Mouse (Mus musculus) neural tube, embryonic 11.5 days (tissue): ENCODE results near the gene Exoc3. TPM values are rescaled to one million over a fixed set of nuclear protein-coding genes. Genes with fewer than 3 reads are reported as not detected.

ENCODE experiments used
- ATAC-seq: fragments of 200-750 bp; cut with Nextera tagmentation; 2 replicates; pipeline ENCODE4 v1.8.0; 2017; ENCODE audit warnings: moderate number of reproducible peaks, mild to moderate bottlenecking, moderate TSS enrichment, moderate library complexity; ENCODE audit not compliant: insufficient read depth, low FRiP score, low TSS enrichment
- DNase-seq: peaks from one replicate; pipeline ENCODE4 v3.0.0-alpha.2; 2015; ENCODE audit warnings: low spot score
- H3K27ac ChIP-seq: fragments of 300-500 bp; sonication (generic); 2 replicates; pipeline ENCODE4 v1.5.1; 2014; ENCODE audit warnings: low read depth, mild to moderate bottlenecking, low read length
- H3K27me3 ChIP-seq: fragments of 300-500 bp; sonication (generic); 2 replicates; pipeline ENCODE4 v1.6.1; 2014; ENCODE audit warnings: mild to moderate bottlenecking, low read length, mixed read lengths; ENCODE audit not compliant: control insufficient read depth, insufficient read depth
- H3K36me3 ChIP-seq: fragments of 300-500 bp; sonication (generic); 2 replicates; pipeline ENCODE4 v1.6.1; 2014; ENCODE audit warnings: mild to moderate bottlenecking, low read length, moderate library complexity, mixed read lengths; ENCODE audit not compliant: control insufficient read depth, insufficient read depth
- H3K4me1 ChIP-seq: fragments of 300-500 bp; sonication (generic); 2 replicates; pipeline ENCODE4 v1.6.1; 2014; ENCODE audit warnings: low read length, mixed read lengths; ENCODE audit not compliant: control insufficient read depth, insufficient read depth
- H3K4me2 ChIP-seq: fragments of 300-500 bp; sonication (generic); 2 replicates; pipeline ENCODE4 v1.6.1; 2014; ENCODE audit warnings: low read depth, mild to moderate bottlenecking, moderate library complexity
- H3K4me3 ChIP-seq: fragments of 300-500 bp; sonication (generic); 2 replicates; pipeline ENCODE4 v1.5.1; 2014; ENCODE audit warnings: low read depth, low read length
- H3K9ac ChIP-seq: fragments of 300-500 bp; sonication (generic); 2 replicates; pipeline ENCODE4 v1.6.1; 2014; ENCODE audit warnings: mild to moderate bottlenecking, low read length
- H3K9me3 ChIP-seq: fragments of 300-500 bp; sonication (generic); 2 replicates; pipeline ENCODE4 v1.6.1; 2016; ENCODE audit warnings: low read length; ENCODE audit not compliant: control insufficient read depth
- WGBS: fragments of 180-500 bp; shearing (Covaris S2); extraction: QIAGEN DNeasy Blood & Tissue Kit; methylation state at CpG from one replicate; pipeline ENCODE4 v1.1.7; 2014; 5-methylcytosine and 5-hydroxymethylcytosine counted together
- polyA plus RNA-seq: library from polyadenylated mRNA; unstranded; fragments of >200 nt; fragmentation: Nextera tagmentation; extraction: Ambion mirVana; gene quantifications from 2 replicates; pipeline ENCODE4 v1.2.1, GENCODE M21; 2014

The Exoc3 gene
- 88.4 and 98.9 TPM in 2 replicates for polyA plus RNA-seq

DNA sequence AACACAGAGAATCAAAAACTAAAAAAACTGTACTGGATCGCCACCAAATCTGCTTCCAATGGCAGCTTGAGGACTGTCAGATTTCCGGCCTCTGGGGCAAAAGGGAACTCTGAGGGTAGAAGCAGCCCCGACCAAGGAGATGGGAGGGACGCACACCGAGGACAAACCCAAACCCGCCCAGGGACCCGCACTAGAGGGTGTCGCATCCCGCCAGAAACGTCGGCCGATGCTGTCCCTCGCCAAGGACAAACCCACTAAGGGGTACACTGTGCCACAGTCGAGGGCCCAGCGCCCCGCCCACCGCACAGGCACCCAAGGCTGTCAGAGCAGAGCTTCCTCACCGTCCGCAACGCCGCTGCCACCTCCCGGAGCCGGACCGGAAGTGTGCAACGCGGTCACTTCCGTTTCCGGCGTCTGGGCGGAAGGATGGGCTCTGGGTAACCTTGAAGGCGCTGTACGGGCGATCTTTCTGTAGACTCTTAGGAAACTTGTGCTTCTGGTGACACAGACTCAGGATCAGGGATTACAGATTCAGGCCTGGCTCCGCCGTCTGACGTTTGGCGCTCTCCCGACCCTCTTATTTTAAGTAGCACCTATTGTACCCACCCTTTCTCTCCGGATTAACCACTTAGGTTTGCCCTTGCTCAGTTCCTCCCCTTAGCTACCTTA lies at the start of gene Exoc3:
Gene Exoc3, minus strand, starts transcription at position 416 of the 669 bp plus-strand sequence.
- peak within 1 kb of the TSS; percentile 86 for H3K4me2 ChIP-seq
- DNase-seq (peak; percentile 92), ATAC-seq (peak; percentile 98)
- H3K9ac ChIP-seq, result peak within 1 kb of the TSS; percentile 74
- 0% methylated on average over 39 of the region's 39 CpGs for WGBS
- no peaks in the 10 kb centered on the region for H3K27me3 ChIP-seq
- H3K27ac ChIP-seq, result peak within 1 kb of the TSS; percentile 51
- H3K9me3 ChIP-seq, result no peaks in the 10 kb centered on the region
- H3K36me3 ChIP-seq, result no peaks in the 10 kb centered on the region
- peak within 1 kb of the TSS; percentile 74 for H3K4me3 ChIP-seq
- peaks cover 12% of the 10 kb centered on the region for H3K4me1 ChIP-seq

DNA sequence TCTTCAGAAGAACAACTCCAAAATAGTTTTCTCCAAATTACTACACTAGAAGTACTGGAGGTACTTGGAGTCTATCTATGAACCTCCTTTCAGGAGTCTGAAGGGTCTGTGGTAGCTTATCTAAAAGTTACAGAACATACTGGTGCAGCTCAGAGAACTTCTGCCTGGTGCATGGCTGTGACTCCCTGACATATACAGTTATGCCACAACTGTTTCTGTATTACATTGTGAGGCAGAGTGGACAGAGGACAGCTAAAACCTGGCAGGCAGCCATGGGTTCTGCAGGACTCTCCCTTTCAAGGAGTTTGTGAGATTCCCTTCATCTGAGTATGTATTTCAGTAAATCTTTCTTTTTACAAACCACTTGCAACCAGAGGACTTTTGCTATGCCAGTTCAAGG lies 38.0 kb upstream of the Exoc3 start:
- H3K27ac ChIP-seq, result no peak overlapping the region
- no peak overlapping the region for H3K4me3 ChIP-seq
- H3K9me3 ChIP-seq, result no peaks in the 10 kb centered on the region
- no peak overlapping the region for H3K4me2 ChIP-seq
- H3K4me1 ChIP-seq, result no peaks in the 10 kb centered on the region
- H3K36me3 ChIP-seq, result no peaks in the 10 kb centered on the region
- ATAC-seq, result no peak
- no peaks in the 10 kb centered on the region for H3K27me3 ChIP-seq
- H3K9ac ChIP-seq, result no peak overlapping the region
- DNase-seq, result no peak

DNA sequence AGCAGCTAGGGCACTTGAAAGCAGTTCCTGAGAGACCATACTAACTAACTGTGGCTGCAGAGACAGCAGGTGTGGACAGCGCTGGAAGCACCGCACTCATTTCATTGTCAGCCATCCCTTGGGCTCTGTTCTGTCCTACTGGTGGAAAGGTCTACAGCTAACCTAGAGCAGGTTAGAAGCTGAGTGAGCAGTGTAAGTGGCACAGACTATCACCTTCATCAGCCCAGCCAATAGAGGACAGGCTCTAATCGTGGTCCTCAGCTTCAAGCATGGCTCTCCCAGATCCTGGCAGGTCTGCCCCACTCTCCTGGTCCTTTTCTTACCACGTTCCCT lies 37.3 kb upstream of the Exoc3 start:
- no peak overlapping the region for H3K9ac ChIP-seq
- no peaks in the 10 kb centered on the region for H3K4me1 ChIP-seq
- H3K4me3 ChIP-seq, result no peak overlapping the region
- WGBS, result 71% methylated on average over 4 of the region's 4 CpGs
- DNase-seq (no peak), ATAC-seq (peak; percentile 58)
- H3K9me3 ChIP-seq, result no peaks in the 10 kb centered on the region
- H3K27me3 ChIP-seq, result no peaks in the 10 kb centered on the region
- no peak overlapping the region for H3K27ac ChIP-seq
- H3K36me3 ChIP-seq, result no peaks in the 10 kb centered on the region
- H3K4me2 ChIP-seq, result no peak overlapping the region; the same call in 1 of the 2 replicates

DNA sequence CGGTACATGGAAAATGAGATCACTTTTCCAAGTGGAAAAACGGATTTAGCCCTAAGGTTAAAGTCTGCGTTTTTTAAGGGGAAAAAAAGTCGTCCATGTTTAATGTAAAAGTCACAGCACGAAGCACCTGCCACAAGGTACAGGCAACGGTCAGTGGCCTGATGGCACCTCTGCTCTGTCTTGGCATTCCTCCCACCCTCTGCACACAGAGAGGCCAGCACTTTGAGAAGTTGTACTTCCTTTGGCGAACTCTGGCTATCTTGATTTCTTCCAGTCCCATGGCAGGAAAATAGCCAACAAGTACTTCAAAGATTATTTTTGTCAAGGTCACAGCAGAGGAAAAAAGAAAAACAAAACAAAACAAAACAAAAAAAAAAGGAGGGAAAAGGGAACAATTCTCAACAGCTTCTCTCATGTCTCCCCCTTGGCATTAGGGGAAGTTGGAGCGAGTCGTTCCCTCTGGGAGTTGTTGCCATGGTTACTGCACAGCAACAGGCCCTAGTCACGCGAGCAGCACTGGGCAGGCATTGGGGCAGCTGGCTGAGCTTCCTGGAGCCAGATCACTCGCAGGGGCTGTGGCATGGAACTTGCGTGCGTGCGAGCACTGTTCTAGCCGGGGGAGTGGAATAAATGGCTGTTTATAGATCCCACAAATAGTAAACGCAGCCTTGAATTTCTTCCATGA lies 36.8 kb upstream of the Exoc3 start:
- H3K27ac ChIP-seq, result no peak overlapping the region
- ATAC-seq, result peak; percentile 95
- H3K4me3 ChIP-seq, result no peak overlapping the region
- H3K9ac ChIP-seq, result no peak overlapping the region
- no peaks in the 10 kb centered on the region for H3K4me1 ChIP-seq
- H3K9me3 ChIP-seq, result no peaks in the 10 kb centered on the region
- no peak overlapping the region; the same call in 1 of the 2 replicates for H3K4me2 ChIP-seq
- no peaks in the 10 kb centered on the region for H3K27me3 ChIP-seq
- 34% methylated on average over 17 of the region's 17 CpGs for WGBS
- no peaks in the 10 kb centered on the region for H3K36me3 ChIP-seq
- DNase-seq, result peak; percentile 78

DNA sequence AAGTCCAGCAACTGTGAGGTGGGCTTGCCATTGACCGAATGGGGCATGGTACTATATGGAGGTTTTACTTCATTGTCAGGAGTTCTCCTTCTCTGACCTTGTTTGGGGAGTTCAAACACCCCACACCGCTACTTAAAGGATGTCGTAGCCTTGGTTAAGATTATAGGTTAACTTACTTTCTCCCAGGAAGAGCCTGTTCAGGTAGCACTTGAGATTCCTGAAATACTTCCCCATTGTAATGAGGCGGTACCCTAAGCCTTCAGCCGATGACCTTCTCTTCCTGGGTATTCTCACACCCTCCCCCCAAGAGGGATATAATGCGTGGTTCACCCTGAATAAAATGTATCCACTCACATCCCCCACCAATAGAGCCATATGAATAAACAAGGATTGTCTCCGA lies 29.0 kb upstream of the Exoc3 start:
- Histone ChIP-seq H3K27me3 (no peaks in the 10 kb centered on the region), H3K4me3 (no peak overlapping the region), H3K4me1 (no peaks in the 10 kb centered on the region), H3K36me3 (no peaks in the 10 kb centered on the region), H3K9ac (no peak overlapping the region), H3K27ac (no peak overlapping the region), H3K4me2 (no peak overlapping the region), H3K9me3 (no peaks in the 10 kb centered on the region)
- 75% methylated on average over 7 of the region's 7 CpGs for WGBS
- ATAC-seq (no peak), DNase-seq (no peak)

DNA sequence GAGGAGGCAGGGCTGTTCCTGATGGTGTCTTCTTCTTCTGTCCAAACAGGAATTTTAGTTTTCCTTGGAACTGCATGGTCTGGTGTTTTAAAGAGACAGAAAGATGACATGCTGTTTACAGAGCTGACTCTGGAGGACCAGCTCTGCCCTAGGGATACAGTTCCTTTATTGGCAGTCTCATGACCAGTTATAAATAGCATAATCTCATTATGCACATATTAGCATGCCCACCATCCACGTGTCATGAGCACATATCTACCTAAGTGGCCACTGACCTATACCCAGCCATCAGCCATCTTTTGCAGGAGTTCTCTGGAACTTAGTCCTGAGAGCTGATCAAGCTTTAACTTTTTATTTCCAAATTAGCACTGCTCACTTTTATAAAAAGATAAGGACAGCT lies 12.1 kb upstream of the Exoc3 start:
- Histone ChIP-seq H3K4me3 (no peak overlapping the region), H3K4me2 (no peak overlapping the region), H3K9me3 (no peaks in the 10 kb centered on the region; the same call in 1 of the 2 replicates), H3K9ac (no peak overlapping the region), H3K4me1 (no peaks in the 10 kb centered on the region), H3K36me3 (no peaks in the 10 kb centered on the region), H3K27me3 (no peaks in the 10 kb centered on the region), H3K27ac (no peak overlapping the region)
- 43% methylated on average over 1 of the region's 1 CpGs for WGBS
- no peak for ATAC-seq
- no peak for DNase-seq

DNA sequence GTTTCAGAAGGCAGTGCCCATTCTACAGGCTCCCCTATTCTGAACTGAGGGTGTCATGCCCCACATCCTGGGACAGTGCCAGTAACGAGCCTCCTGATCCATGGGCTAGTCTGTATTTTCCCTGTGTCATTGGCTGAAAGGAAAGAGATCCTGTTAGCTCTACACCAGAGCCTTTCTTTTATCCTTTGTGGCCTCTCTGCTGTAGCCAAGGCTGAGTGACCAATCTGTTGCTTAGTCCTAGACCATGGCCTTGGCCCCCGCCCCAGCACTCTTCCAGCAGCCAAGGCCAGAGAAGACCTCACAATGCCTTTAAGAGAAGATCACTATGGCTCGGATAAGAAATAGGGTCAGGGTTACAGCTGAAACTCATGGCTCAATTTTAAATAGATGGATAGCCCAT lies 9.9 kb upstream of the Exoc3 start:
- no peak overlapping the region for H3K27ac ChIP-seq
- no peaks in the 10 kb centered on the region; the same call in 1 of the 2 replicates for H3K9me3 ChIP-seq
- 76% methylated on average over 3 of the region's 3 CpGs for WGBS
- no peaks in the 10 kb centered on the region for H3K27me3 ChIP-seq
- H3K4me2 ChIP-seq, result no peak overlapping the region
- H3K4me1 ChIP-seq, result no peaks in the 10 kb centered on the region
- H3K9ac ChIP-seq, result no peak overlapping the region
- ATAC-seq (no peak), DNase-seq (no peak)
- H3K4me3 ChIP-seq, result no peak overlapping the region
- no peaks in the 10 kb centered on the region for H3K36me3 ChIP-seq

DNA sequence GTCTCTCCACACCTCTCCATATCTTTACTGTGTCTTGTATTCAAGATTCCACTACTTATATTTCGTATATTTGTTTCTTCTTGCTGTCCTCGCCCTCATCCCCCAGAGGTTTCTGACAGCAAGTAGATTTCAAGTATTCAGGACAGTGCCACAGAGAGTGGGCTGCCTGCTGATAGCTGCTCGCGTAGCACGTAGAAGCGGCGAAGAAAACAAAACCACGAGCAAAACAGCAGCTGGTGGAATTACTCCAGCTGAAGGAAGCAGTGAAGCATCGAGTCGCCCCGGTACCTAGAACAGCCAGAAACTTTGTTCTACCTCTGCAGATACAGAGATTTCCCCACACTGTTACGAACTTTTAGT lies 434 bp upstream of the Exoc3 start:
- Histone ChIP-seq H3K9me3 (no peaks in the 10 kb centered on the region), H3K4me2 (peak overlapping the region; percentile 86), H3K4me1 (peaks cover 12% of the 10 kb centered on the region), H3K9ac (peak overlapping the region; percentile 74), H3K27me3 (no peaks in the 10 kb centered on the region), H3K36me3 (no peaks in the 10 kb centered on the region), H3K4me3 (peak overlapping the region; percentile 74), H3K27ac (peak overlapping the region; percentile 51)
- 19% methylated on average over 12 of the region's 12 CpGs for WGBS
- DNase-seq (no peak), ATAC-seq (peak; percentile 21)

DNA sequence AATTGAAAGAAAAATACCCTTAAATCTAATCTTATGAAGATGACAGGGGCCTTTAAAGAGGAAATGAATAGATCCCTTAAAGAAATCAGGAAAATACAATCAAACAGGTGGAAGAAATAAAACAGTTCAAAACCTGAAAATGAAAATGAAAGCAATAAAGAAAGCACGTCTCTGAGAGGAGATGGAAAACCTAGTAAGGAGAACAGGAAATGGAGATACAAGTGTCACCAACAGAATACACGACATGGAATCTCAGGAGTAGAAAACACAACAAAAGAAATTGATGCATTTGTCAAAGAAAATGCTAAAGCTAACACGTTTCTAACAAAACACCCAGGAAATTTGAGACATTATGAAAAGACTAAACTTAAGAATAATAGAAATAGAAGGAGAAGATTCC lies 12.1 kb downstream of the Exoc3 start:
- no peaks in the 10 kb centered on the region for H3K9me3 ChIP-seq
- no peak overlapping the region for H3K27ac ChIP-seq
- ATAC-seq (no peak), DNase-seq (no peak)
- no peak overlapping the region for H3K4me3 ChIP-seq
- WGBS, result 79% methylated on average over 3 of the region's 3 CpGs
- H3K4me1 ChIP-seq, result no peaks in the 10 kb centered on the region
- H3K9ac ChIP-seq, result no peak overlapping the region
- H3K36me3 ChIP-seq, result peaks cover 5% of the 10 kb centered on the region
- H3K27me3 ChIP-seq, result no peaks in the 10 kb centered on the region
- H3K4me2 ChIP-seq, result no peak overlapping the region
